ENCODE assay signal across 11 mouse cellular contexts in the genomic region with DNA sequence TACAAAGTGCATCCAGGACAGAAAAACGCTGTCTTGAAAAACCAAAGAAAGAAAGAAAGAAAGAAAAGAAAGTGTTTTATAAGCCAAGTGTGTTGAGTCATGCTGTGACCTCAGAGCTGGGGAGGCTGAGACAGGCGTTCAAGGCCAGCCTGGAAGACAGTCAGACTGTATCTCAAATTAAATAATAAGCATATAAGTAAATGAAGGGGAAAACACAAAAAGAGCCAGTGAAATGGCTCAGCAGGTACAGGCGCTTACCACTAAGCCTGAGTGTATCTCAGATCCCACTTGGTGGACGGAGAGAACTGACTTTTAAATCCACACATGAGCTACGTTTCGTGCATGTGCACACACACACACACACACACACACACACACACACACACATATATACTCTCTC. TPM values are rescaled to one million over a fixed set of nuclear protein-coding genes. Genes with fewer than 3 reads are reported as not detected.
DNase-seq lines count a peak whose midpoint lies in the region; ATAC-seq and TF ChIP-seq lines count a peak whose summit lies in the region.
"Had no signal": no experiment of that assay in that cellular context is flagged by ENCODE, and none has a peak within 500 bp of the region (broad histone marks: within the 10 kb centered on the region; RNA-seq: fewer than 3 reads in every experiment).

No protein-coding gene starts in this region.

- no peak for TF ChIP-seq CTCF in heart, postnatal 0 days (IDR thresholded peaks at IDR 0.05; ENCODE audit: low read depth)
- no peak for TF ChIP-seq CTCF in MEL (IDR thresholded peaks at IDR 0.05 in 2 of 3, conservative IDR thresholded peaks at IDR 0.05 in 1 of 3; ENCODE audit: control insufficient read depth in 1 of 3, insufficient read depth in 1 of 3, low read depth in 2 of 3, low read length in 3 of 3, poor library complexity in 1 of 3, severe bottlenecking in 1 of 3)

- no peak for TF ChIP-seq POLR2A in MEL (IDR thresholded peaks at IDR 0.05; ENCODE audit: control insufficient read depth in 1 of 2, insufficient read depth in 1 of 2, low read depth in 1 of 2, low read length in 2 of 2, poor library complexity in 1 of 2)

- H3K27me3 ChIP-seq in heart, postnatal 0 days (ENCODE audit: control insufficient read depth, insufficient read depth, low read length): no peaks in the 10 kb centered on the region
- no peaks in the 10 kb centered on the region for H3K27me3 ChIP-seq in heart, embryonic 10.5 days (ENCODE audit: insufficient read depth, poor library complexity, severe bottlenecking)
- H3K27me3 ChIP-seq in MEL (ENCODE audit: control insufficient read depth in 1 of 2, insufficient read depth in 2 of 2, low read length in 2 of 2): no peaks in the 10 kb centered on the region
- H3K27me3 ChIP-seq in liver, embryonic 12.5 days (replicated peaks): no peaks in the 10 kb centered on the region
- H3K27me3 ChIP-seq: midbrain, embryonic 12.5 days had no signal

- H3K79me2 ChIP-seq in MEL (ENCODE audit: control insufficient read depth, insufficient read depth, low read length, poor library complexity): peaks cover 35% of the 10 kb centered on the region

- no peak for TF ChIP-seq EP300 in heart, postnatal 0 days (IDR thresholded peaks at IDR 0.05; ENCODE audit: low read depth)
- TF ChIP-seq EP300 in MEL (IDR thresholded peaks at IDR 0.05; ENCODE audit: low read depth in 1 of 2, low read length in 2 of 2): no peak

- no peak for ATAC-seq in heart, postnatal 0 days (ENCODE audit: insufficient read depth, low read depth)
- ATAC-seq in liver, embryonic 12.5 days: no peak
- no peak for ATAC-seq in megakaryocyte progenitor cell, adult 5-6 weeks (replicated peaks; ENCODE audit: poor library complexity)

- no peak overlapping the region for H3K9ac ChIP-seq in heart, postnatal 0 days (replicated peaks; ENCODE audit: low read depth, low read length)
- H3K9ac ChIP-seq in MEL (ENCODE audit: control insufficient read depth, low read depth, low read length, poor library complexity, severe bottlenecking): peak overlapping the region; percentile 95
- no peak overlapping the region for H3K9ac ChIP-seq in liver, embryonic 12.5 days
- H3K9ac ChIP-seq: midbrain, embryonic 12.5 days had no signal

- H3K9me3 ChIP-seq in heart, postnatal 0 days (replicated peaks; ENCODE audit: control insufficient read depth, low read length): no peaks in the 10 kb centered on the region
- no peaks in the 10 kb centered on the region for H3K9me3 ChIP-seq in heart, embryonic 10.5 days
- H3K9me3 ChIP-seq in MEL (replicated peaks; ENCODE audit: insufficient read depth, low read length): no peaks in the 10 kb centered on the region
- no peaks in the 10 kb centered on the region for H3K9me3 ChIP-seq in liver, embryonic 12.5 days (replicated peaks)
- H3K9me3 ChIP-seq: midbrain, embryonic 12.5 days had no signal

- H3K4me3 ChIP-seq in heart, postnatal 0 days (ENCODE audit: low read depth, low read length): peak overlapping the region; percentile 76; the same call in 1 of the 2 replicates
- H3K4me3 ChIP-seq in heart, embryonic 10.5 days: no peak overlapping the region
- peak overlapping the region; percentile 75 to 97 for H3K4me3 ChIP-seq in MEL (ENCODE audit: control insufficient read depth in 1 of 2, insufficient read depth in 1 of 2, low read depth in 2 of 2, low read length in 2 of 2)
- H3K4me3 ChIP-seq in liver, embryonic 12.5 days: peak overlapping the region; percentile 70

- TF ChIP-seq RAD21 in MEL (IDR thresholded peaks at IDR 0.05; ENCODE audit: low read depth, low read length): no peak

- peak overlapping the region; percentile 79 for H3K4me2 ChIP-seq in heart, postnatal 0 days (ENCODE audit: low read depth, low read length)
- peak overlapping the region; percentile 90 for H3K4me2 ChIP-seq in liver, embryonic 12.5 days

- H3K4me1 ChIP-seq in heart, postnatal 0 days (ENCODE audit: control insufficient read depth, insufficient read depth): peaks cover 5% of the 10 kb centered on the region; the same call in 1 of the 2 replicates
- peaks cover 10% of the 10 kb centered on the region for H3K4me1 ChIP-seq in heart, embryonic 10.5 days
- H3K4me1 ChIP-seq in MEL (ENCODE audit: control insufficient read depth in 1 of 2, insufficient read depth in 2 of 2, low read length in 2 of 2): peaks cover 15 to 29% of the 10 kb centered on the region in 2 experiments
- H3K4me1 ChIP-seq in liver, embryonic 12.5 days: peaks cover 40% of the 10 kb centered on the region

- peaks cover 23% of the 10 kb centered on the region for H3K36me3 ChIP-seq in heart, postnatal 0 days (replicated peaks; ENCODE audit: control insufficient read depth, insufficient read depth, low read length)
- peaks cover 11% of the 10 kb centered on the region for H3K36me3 ChIP-seq in heart, embryonic 10.5 days
- H3K36me3 ChIP-seq in MEL (ENCODE audit: control insufficient read depth in 1 of 2, insufficient read depth in 2 of 2, low read length in 2 of 2): peaks cover 3 to 31% of the 10 kb centered on the region in 2 experiments; a peak in 3 of 4 replicates
- H3K36me3 ChIP-seq in liver, embryonic 12.5 days: peaks cover 32% of the 10 kb centered on the region
- H3K36me3 ChIP-seq: midbrain, embryonic 12.5 days had no signal

- no peak overlapping the region for H3K27ac ChIP-seq in heart, postnatal 0 days (ENCODE audit: low read depth)
- no peak overlapping the region for H3K27ac ChIP-seq in heart, embryonic 10.5 days
- H3K27ac ChIP-seq in MEL (ENCODE audit: control insufficient read depth, low read depth, low read length): no peak overlapping the region
- no peak overlapping the region for H3K27ac ChIP-seq in liver, embryonic 12.5 days
- H3K27ac ChIP-seq: midbrain, embryonic 12.5 days had no signal

- WGBS in heart, postnatal 0 days: 89% methylated on average over 6 of the region's 6 CpGs
- 81% methylated on average over 6 of the region's 6 CpGs for WGBS in heart, embryonic 10.5 days
- 70% methylated on average over 6 of the region's 6 CpGs for WGBS in liver, embryonic 12.5 days (ENCODE audit: insufficient replicate concordance)

- no peak for DNase-seq in heart, postnatal 0 days (ENCODE audit: low spot score)
- DNase-seq in heart, embryonic 10.5 days (ENCODE audit: low spot score): no peak
- peak; percentile 17 to 36 for DNase-seq in B cell, adult 2 months
- no peak for DNase-seq in MEL (ENCODE audit: low read depth, low spot score)
- DNase-seq in retina, postnatal 1 day: no peak
- DNase-seq: thymus, postnatal 36 days had no signal

RNA-seq across cellular contexts. Expression of a gene that starts 1.8 kb away (rescaled TPM):
- 166 and 244 TPM in 2 replicates for total RNA-seq in heart, postnatal 0 days (2014; rRNA removed; ENCODE audit: low replicate concordance)
- polyA plus RNA-seq in heart, postnatal 0 days (2015; fragmentation: Nextera tagmentation; extraction: Ambion mirVana): 273 and 282 TPM in 2 replicates
- polyA plus RNA-seq in heart, embryonic 10.5 days (2016; fragmentation: Nextera tagmentation; extraction: Ambion mirVana): 143 and 154 TPM in 2 replicates
- 108 and 135 TPM in 2 replicates for total RNA-seq in MEL (2012; rRNA removed)
- 1,000 to 10,000 TPM in 1 of 2 experiments, 100 to 1,000 TPM in 1; 229 to 1,161 TPM for polyA plus RNA-seq in MEL (2012; ENCODE audit: insufficient read depth in 1 of 2, insufficient read length in 2 of 2, low read depth in 1 of 2, low replicate concordance in 2 of 2, missing spikeins in 1 of 2)
- polyA plus RNA-seq in liver, embryonic 12.5 days (2016; fragmentation: Nextera tagmentation; extraction: Ambion mirVana): 273 and 281 TPM in 2 replicates
- 3,812 and 4,089 TPM in 2 replicates for total RNA-seq in megakaryocyte progenitor cell, adult 5-6 weeks (2015)
- total RNA-seq in megakaryocyte progenitor cell, adult 5-6 weeks (2017): 1,717 and 2,014 TPM in 2 replicates

RNA-seq across cellular contexts. Expression of a gene that starts 11.2 kb away (rescaled TPM):
- total RNA-seq in heart, postnatal 0 days (2014; rRNA removed; ENCODE audit: low replicate concordance): not detected in 2 replicates
- not detected in 2 replicates for polyA plus RNA-seq in heart, postnatal 0 days (2015; fragmentation: Nextera tagmentation; extraction: Ambion mirVana)
- 0.11 TPM in 1 of 2 replicates, not detected in the other for polyA plus RNA-seq in heart, embryonic 10.5 days (2016; fragmentation: Nextera tagmentation; extraction: Ambion mirVana)
- total RNA-seq in MEL (2012; rRNA removed): not detected in 2 replicates
- under 1 TPM in 1 of 2 experiments, not detected in 1; 0.04 TPM for polyA plus RNA-seq in MEL (2012; ENCODE audit: insufficient read depth in 1 of 2, insufficient read length in 2 of 2, low read depth in 1 of 2, low replicate concordance in 2 of 2, missing spikeins in 1 of 2)
- polyA plus RNA-seq in liver, embryonic 12.5 days (2016; fragmentation: Nextera tagmentation; extraction: Ambion mirVana): 0.07 TPM in 1 of 2 replicates, not detected in the other
- 0.46 TPM in 1 of 2 replicates, not detected in the other for total RNA-seq in megakaryocyte progenitor cell, adult 5-6 weeks (2015)
- total RNA-seq in megakaryocyte progenitor cell, adult 5-6 weeks (2017): not detected in 2 replicates
- total RNA-seq: hematopoietic stem cell, adult 5-6 weeks; layer of hippocampus, postnatal 10 days had no signal
- polyA plus RNA-seq: midbrain, embryonic 12.5 days had no signal

RNA-seq across cellular contexts. Expression of a gene that starts 31.1 kb away (rescaled TPM):
- 11.0 and 15.7 TPM in 2 replicates for total RNA-seq in heart, postnatal 0 days (2014; rRNA removed; ENCODE audit: low replicate concordance)
- 2.2 and 2.7 TPM in 2 replicates for polyA plus RNA-seq in heart, postnatal 0 days (2015; fragmentation: Nextera tagmentation; extraction: Ambion mirVana)
- polyA plus RNA-seq in heart, embryonic 10.5 days (2016; fragmentation: Nextera tagmentation; extraction: Ambion mirVana): 8.2 and 8.8 TPM in 2 replicates
- total RNA-seq in MEL (2012; rRNA removed): 5.9 TPM in 2 replicates
- 1 to 10 TPM in 1 of 2 experiments, not detected in 1; 6.9 TPM for polyA plus RNA-seq in MEL (2012; ENCODE audit: insufficient read depth in 1 of 2, insufficient read length in 2 of 2, low read depth in 1 of 2, low replicate concordance in 2 of 2, missing spikeins in 1 of 2)
- polyA plus RNA-seq in liver, embryonic 12.5 days (2016; fragmentation: Nextera tagmentation; extraction: Ambion mirVana): 5.8 and 6.2 TPM in 2 replicates
- total RNA-seq in megakaryocyte progenitor cell, adult 5-6 weeks (2015): 8.9 and 10.5 TPM in 2 replicates
- total RNA-seq in megakaryocyte progenitor cell, adult 5-6 weeks (2017): 11.3 and 13.4 TPM in 2 replicates

RNA-seq across cellular contexts. Expression of a gene that starts 36.7 kb away (rescaled TPM):
- total RNA-seq in heart, postnatal 0 days (2014; rRNA removed; ENCODE audit: low replicate concordance): not detected in 2 replicates
- 0.04 and 0.05 TPM in 2 replicates for polyA plus RNA-seq in heart, postnatal 0 days (2015; fragmentation: Nextera tagmentation; extraction: Ambion mirVana)
- 0.05 TPM in 1 of 2 replicates, not detected in the other for polyA plus RNA-seq in heart, embryonic 10.5 days (2016; fragmentation: Nextera tagmentation; extraction: Ambion mirVana)
- total RNA-seq in MEL (2012; rRNA removed): 0.58 and 0.72 TPM in 2 replicates
- polyA plus RNA-seq in MEL (2012; ENCODE audit: insufficient read depth in 1 of 2, insufficient read length in 2 of 2, low read depth in 1 of 2, low replicate concordance in 2 of 2, missing spikeins in 1 of 2): under 1 TPM in 1 of 2 experiments, not detected in 1; 0.84 TPM
- 0.05 TPM in 1 of 2 replicates, not detected in the other for polyA plus RNA-seq in liver, embryonic 12.5 days (2016; fragmentation: Nextera tagmentation; extraction: Ambion mirVana)
- total RNA-seq in megakaryocyte progenitor cell, adult 5-6 weeks (2015): 0.05 TPM in 1 of 2 replicates, not detected in the other
- 0.07 TPM in 1 of 2 replicates, not detected in the other for total RNA-seq in megakaryocyte progenitor cell, adult 5-6 weeks (2017)
- total RNA-seq: hematopoietic stem cell, adult 5-6 weeks; layer of hippocampus, postnatal 10 days had no signal
- polyA plus RNA-seq: midbrain, embryonic 12.5 days had no signal

RNA-seq across cellular contexts. Expression of a gene that starts 36.8 kb away (rescaled TPM):
- total RNA-seq in heart, postnatal 0 days (2014; rRNA removed; ENCODE audit: low replicate concordance): not detected in 2 replicates
- polyA plus RNA-seq in heart, postnatal 0 days (2015; fragmentation: Nextera tagmentation; extraction: Ambion mirVana): not detected in 2 replicates
- not detected in 2 replicates for polyA plus RNA-seq in heart, embryonic 10.5 days (2016; fragmentation: Nextera tagmentation; extraction: Ambion mirVana)
- not detected in 2 replicates for total RNA-seq in MEL (2012; rRNA removed)
- not detected for polyA plus RNA-seq in MEL (2012; ENCODE audit: insufficient read depth in 1 of 2, insufficient read length in 2 of 2, low read depth in 1 of 2, low replicate concordance in 2 of 2, missing spikeins in 1 of 2)
- not detected in 2 replicates for polyA plus RNA-seq in liver, embryonic 12.5 days (2016; fragmentation: Nextera tagmentation; extraction: Ambion mirVana)
- total RNA-seq in megakaryocyte progenitor cell, adult 5-6 weeks (2015): not detected in 2 replicates
- not detected in 2 replicates for total RNA-seq in megakaryocyte progenitor cell, adult 5-6 weeks (2017)
- total RNA-seq: hematopoietic stem cell, adult 5-6 weeks; layer of hippocampus, postnatal 10 days had no signal
- polyA plus RNA-seq: midbrain, embryonic 12.5 days had no signal

Comparison
In these comparisons a context has a peak if more than half of its experiments do, and no peak if none do; other contexts are left out.
1. DNase-seq: peak in B cell, adult 2 months (2 of 2); none in heart, postnatal 0 days (single experiment), heart, embryonic 10.5 days (single experiment), MEL (single experiment) and retina, postnatal 1 day (single experiment).